Mouse (Mus musculus): ENCODE data around the gene Nphp3.

The Nphp3 gene

DNA sequence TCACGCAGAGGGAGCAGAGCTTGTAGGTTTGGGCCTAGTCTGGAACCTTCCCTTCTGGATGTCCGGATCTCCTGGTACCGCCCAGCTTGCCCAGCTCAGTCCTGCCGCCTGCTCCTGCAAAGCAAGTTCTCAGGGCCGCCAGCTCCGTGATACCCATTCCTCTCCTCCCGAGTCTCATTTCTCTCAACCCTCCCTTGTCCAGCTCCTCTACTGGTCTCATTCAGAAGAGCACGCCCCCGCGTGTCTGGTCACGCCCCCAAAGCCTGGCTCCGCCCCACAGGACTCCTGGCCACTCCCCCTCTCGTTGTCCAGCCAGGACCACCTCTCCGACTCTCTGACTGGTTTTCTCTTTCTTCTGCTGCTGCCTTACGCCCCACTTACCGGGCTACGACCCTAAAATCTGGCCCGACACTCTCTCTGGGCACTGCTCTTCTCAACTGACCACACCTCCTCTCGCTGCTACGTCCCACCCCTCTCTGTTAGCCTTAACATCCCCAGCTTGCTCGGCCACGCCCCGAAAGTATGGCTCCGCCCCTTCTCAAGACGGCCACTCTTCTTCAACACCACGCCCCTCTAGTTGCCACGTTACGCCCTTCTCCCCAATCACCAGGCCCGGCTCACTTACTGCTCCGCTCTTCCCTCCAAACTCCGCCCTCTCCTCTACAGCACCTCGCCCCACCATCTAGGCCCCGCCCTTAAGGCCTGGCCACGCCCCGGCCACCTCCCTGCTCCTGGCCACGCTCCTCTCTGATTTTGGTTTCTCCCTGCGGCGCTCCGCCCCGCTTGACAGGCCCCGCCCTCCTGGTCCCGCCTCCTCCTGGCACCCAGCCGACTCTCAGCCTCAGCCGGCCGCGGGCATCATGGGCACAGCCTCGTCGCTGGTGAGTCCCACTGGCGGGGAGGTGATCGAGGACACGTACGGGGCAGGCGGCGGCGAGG is at the start of gene Nphp3:
Nphp3 (plus strand) TSS at position 624 of the 939 bp plus-strand sequence.
- DNase-seq = peak; percentile 100

DNA sequence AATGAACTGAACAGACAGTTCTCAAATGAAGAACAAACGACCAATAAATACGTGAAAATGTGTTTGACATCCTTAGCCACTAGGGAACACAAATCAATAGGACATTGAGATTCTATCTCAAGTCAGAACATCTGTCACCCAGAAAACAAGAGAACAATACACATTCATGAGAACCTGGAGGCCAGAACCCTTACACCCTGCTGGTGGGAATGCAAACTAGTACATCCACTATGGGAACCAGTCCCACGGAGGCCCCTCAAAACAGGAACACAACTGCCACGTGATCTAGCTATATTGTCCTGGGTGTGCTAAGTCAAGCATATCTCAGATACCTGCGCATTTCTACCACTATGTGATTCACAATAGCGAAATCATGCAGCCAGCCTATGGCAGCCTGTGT is 43.6 kb upstream of the Nphp3 start:
- DNase-seq = no peak

DNA sequence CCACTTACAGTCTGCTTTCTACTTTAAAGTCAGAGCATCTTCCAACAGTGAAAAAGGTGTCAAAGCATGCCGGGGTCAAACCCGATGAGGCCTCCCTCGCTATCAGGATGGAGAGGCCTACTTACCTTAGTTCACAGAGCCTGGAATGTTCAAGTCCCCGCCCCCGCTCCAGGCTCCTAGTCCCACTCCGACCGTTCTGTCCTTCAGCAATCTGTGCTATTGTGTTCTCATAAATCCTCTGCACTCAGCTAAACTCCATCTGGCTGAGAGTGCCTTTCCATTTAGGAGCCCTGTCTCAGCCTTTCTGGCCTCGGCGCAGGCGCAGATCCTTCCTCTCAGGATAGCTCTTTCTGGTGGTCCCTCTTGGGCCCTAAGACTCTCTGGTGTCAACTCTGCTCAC is 42.4 kb upstream of the Nphp3 start:
- no peak for DNase-seq

DNA sequence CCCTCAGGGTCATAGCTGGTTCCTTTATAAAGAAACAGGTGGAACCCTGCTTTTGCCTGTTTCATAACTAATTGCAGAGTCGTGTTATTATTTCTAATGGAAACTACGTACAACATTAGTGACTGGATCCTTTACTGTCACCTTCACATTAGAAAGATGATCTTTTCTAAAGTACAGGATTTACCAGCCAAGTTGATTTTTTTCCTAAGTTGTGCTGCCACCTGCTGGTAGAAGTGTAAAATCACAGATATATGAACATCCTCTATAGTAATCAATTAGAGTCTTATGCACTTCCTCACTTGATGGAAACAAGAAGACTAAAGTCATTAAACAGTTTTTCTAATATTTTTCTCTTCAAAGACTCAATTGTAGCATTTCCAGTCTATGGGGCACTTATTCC is 5.8 kb upstream of the Nphp3 start:
- peak; percentile 47 for DNase-seq

DNA sequence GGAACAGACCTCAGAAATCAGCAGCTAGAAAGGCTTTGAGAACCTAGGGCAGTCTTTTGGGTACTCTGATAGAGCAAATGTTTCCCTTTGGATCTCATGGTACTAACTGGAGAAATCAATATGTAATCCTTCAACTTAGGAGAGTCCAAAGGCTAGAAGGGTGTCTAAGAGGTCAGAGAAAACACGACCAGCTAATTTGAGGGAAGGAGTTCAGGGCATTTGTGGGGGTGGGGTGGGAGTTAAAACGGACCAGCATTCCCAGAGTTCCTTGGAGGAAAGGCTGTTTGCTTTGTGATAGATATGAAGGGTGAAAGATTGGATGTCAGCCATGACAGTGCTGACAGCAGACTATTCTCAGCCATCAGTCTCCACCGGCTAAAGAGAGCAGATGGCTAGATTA is 1.7 kb upstream of the Nphp3 start:
- DNase-seq = no peak

DNA sequence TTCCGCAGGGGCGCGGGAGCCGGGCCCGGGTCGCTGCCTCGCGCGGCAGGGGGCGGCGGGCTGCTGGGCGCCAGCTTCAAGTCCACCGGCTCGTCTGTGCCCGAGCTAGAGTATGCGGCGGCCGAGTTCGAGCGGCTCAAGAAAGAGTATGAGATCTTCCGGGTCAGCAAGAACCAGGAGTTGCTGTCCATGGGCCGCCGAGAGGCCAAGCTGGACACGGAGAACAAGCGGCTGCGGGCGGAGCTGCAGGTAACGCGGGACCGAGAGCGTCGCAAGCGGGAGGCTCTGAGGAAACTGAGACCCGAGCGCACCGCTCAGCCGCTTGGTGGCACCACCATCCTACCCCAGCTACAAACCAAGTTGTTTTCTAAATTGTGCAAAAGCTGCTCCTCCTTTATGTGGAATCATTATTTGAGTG is 578 bp downstream of the Nphp3 start:
- no peak for DNase-seq

DNA sequence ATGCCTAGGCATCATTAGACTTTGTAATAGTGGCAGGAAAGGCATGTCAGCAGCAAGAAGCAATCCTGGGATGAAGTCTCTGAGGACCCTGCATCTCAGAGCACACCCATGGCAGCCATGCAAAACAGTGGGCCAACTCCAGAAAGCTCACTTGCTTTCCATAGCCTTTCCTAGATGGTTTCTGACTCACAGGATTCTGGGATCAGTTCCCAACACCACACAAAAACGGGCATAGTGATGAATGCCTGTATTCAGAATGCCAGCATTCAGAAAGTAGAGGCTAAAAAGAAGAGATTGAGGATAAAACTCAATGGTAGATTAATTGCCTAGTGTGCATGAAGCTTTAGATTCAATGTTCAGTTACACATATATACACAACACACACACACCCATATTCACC is 12.2 kb downstream of the Nphp3 start:
- no peak for DNase-seq

DNA sequence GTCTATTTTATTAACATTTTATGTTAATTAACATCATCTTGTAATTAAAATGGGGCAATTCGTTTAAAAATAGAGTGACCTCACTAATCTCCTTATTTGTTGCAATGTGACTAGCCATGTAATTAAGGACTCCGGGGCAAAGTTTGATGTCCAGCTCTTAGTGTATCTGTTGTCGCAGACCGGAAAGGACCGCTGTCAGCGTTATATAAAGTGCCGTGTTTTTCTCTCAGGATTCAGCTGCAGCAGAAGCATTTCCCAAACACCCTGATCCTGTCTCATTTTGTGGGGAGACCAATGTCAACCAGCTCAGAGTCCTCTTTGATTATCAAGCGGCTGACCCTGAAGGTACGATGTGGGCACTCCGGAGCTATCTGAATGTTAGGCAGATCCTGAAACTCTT is 18.7 kb downstream of the Nphp3 start:
- DNase-seq = no peak

DNA sequence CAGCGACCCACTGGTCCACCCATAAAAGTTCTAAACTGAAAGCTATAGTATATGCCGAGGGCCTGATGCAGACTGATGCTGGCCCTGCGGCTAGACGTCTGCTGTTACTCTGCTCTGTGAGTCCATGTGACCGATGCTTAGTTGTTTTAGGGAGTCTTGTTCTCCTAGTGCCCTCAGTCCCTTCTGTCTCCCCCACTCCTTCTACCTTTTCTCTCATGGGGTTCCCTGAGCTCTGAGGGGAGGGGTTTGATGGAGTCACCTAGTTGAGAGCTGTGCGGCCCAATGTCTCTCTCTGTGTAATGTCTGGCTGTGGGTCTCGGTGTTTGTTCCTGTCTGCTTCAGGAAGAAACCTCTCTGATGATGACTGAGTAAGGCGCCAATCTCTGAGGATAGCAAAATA is 24.8 kb downstream of the Nphp3 start:
- no peak for DNase-seq

DNA sequence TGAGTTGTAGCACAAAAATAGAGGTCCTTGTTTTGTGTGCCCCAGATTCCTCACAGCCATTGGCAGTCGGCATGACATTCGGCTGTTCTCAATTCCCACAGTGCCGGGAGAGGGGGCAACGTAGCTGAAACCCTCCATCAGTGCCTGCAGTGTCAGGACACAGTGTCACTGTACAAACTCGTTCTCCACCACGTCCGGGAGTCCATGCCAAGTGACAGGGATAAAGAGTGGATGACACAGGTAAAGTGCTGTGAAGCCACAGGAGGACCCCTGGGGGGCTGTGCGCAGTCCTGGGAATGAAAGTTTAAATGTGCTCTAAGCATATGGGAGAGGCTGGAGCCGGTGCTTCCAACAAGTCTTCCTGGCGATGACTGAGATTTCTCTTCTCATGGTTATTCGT is 27.5 kb downstream of the Nphp3 start:
- DNase-seq = no peak

DNA sequence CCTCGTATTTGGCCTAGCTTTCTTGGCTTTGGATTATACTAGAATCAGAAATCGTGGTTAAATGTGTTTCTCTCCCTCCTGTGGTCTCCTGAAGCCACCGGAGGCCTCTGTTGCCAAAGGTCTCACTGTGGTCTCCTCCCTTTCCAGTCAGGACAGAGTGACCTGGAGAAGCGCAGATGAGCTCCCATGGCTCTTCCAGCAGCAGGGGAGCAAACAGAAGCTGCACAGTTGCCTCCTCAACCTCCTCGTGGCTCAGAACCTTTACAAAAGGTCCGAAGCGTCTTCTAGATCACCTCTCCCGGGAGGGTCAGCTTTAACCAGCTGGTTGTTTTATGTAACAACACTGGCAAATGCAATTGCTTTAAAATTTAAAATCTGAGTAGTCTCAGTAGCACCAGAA is 31.9 kb downstream of the Nphp3 start:
- DNase-seq = no peak

DNA sequence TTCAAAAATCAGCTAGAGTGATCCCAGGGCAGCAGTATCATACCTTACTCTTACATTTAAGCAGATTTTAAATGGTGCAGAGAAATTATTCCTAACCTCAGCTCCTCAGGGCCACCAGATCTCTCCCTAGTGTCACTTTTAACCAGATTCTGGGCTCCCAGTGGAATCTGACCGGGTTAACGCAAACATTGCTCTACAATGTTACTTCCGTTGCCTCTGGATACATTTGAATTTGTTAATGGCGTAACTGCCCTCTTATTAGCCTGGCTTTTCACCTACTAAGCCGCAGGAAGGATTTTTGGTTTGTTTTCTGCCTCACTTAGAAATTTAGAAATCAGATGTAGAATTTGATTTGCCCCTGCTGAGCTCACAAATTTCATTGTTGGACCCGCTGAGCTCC is 32.4 kb downstream of the Nphp3 start:
- no peak for DNase-seq

DNA sequence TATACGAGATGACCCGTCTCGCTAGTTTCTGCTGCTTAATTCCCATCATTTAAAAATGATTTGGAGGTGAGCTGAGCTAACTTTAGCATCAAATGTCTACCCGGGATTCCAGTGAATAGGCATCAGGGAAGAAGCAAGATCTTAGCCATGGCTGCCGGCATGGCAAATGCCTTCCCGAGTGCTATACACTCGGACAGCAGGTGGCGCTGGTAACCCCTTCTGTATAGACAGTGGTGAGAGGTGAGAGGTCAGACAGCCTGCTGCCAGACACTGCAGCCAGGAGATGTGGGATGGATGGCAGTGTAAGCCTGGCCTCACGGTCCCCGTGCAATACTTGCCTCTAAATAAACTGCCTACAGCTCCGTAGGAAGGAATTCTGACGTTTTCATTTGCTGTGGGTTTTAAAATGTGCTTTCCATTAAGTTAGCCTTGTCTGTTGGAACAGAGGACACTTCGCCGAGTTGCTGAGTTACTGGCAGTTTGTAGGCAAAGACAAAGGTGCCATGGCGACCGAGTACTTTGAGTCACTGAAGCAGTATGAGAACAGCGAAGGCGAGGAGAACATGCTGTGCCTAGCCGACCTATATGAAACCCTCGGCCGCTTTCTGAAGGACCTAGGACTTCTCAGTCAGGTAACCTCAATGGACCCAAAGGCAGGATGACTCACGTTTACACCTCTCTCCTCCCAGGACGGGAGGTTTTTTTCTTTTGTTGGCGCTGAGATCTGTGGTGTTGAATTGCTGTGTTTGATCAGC is 33.1 kb downstream of the Nphp3 start:
- peak; percentile 46 for DNase-seq

DNA sequence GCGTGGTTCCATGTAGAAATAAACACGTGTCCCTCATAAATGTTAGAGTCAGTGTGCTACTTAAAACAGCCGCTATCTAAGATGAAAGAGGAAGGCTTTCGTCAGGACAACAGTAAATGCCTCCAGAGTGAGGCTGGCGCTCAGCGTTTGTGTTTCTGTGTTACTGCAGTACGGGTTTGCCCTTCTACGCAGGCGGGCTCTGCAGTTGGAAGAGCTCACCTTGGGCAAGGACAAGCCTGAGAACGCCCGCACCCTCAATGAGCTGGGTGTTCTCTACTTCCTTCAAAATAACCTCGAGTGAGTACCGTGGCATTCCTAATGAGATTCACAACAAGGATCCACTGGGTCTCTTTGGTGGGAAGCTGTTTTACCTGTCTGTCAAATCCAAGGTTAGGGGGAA is 35.9 kb downstream of the Nphp3 start:
- DNase-seq = no peak

DNA sequence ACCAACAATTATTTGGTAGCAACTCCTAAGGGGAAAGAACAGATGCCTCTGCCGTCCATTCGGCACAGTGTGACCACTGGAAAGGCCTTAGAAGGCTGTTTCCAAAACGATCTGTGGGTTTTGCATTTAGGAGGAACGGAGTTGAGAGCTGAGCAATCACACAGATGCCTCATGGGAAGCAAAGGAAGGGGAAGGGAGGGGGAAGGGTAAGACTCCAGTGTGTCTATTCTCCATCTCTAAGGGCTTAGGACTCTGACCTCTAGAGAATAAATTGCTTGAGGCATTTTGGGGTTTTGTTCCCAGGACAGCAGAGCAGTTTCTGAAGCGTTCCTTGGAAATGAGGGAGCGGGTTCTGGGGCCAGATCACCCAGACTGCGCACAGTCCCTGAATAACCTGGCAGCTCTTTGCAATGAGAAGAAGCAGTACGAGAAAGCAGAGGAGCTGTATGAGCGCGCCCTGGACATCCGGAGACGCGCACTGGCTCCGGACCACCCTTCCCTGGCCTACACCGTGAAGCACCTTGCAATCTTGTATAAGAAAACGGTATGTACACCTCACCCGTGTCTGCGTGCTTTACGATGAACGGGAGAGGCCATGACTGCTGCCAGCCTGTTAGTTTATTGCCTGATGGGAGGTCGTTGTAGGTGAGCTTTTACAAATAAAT is 36.8 kb downstream of the Nphp3 start:
- no peak for DNase-seq

DNA sequence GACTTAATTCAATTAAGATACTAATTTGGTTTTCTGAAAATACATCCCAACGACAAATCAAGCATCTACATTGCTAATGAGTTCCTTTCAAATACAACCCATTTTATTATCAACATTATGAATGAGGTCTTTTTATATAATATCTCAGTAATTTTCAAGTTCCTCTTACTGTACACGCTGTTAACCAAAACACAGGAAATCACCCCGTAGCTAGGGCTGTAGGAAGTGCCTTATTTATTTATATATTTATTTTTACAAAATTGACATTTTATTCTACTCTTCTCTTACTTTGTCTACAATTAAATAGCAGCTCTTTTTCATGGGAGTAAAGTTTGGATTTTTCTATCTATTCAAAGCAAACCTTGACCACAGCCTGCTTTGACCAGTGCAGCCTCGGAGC is 37.4 kb downstream of the Nphp3 start:
- no peak for DNase-seq

DNA sequence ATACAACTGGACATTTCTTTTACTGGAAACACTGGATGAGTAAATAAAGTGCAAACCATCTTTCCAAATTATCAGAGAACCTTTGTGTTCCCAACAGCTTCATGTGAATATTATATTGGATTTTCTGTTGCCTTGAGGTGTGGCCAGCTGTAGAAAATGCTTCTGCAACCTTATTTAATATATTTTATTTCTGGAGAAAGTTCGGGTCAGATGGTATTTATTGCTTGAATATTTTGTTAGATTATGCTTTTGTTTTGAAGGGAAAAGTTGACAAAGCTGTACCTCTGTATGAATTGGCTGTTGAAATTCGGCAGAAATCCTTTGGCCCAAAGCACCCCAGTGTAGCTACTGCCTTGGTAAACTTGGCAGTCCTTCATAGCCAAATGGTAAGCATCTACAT is 38.0 kb downstream of the Nphp3 start, which contains the start of gene Gm28305:
Gm28305 (plus strand) TSS at position 301 of the 400 bp plus-strand sequence.
- DNase-seq = no peak

DNA sequence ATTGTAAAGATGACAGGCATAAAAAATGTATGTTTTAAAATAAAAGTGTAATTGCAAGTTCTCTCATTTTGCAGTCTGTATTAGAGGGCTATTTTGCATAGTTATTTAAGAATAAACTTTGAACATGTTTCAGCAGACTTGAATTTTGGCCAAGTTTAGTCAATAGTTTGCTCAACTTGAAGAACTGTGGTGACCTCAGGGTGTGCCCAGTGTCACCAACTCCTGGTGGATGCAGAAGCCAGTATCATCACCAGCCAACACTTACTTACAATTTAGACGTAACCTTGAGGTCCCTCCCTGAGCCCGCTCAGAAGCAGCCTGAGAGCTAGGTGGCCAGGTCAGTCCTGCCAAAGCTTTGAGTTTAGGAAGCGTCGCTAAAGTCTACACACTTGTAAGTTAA is 41.3 kb downstream of the Nphp3 start:
- DNase-seq = no peak

DNA sequence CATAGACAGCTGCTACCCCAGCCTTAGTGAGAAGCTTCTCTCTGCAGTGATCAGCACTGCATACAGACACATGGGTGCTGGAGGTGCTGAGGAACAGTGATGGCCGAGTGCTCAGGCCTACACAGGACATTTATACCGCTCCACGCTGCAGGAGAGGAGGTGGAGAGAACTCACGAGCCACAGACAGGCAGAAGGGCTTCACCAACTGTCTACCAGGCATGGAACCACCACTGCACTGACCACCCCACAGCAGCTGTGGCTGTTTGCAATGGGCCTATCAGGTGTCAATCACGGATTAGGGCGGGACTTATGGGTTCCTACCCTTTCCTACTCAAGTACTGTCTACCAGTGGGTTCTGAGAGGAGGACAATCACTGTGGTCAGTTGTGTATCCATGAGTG is 48.7 kb downstream of the Nphp3 start:
- no peak for DNase-seq

DNA sequence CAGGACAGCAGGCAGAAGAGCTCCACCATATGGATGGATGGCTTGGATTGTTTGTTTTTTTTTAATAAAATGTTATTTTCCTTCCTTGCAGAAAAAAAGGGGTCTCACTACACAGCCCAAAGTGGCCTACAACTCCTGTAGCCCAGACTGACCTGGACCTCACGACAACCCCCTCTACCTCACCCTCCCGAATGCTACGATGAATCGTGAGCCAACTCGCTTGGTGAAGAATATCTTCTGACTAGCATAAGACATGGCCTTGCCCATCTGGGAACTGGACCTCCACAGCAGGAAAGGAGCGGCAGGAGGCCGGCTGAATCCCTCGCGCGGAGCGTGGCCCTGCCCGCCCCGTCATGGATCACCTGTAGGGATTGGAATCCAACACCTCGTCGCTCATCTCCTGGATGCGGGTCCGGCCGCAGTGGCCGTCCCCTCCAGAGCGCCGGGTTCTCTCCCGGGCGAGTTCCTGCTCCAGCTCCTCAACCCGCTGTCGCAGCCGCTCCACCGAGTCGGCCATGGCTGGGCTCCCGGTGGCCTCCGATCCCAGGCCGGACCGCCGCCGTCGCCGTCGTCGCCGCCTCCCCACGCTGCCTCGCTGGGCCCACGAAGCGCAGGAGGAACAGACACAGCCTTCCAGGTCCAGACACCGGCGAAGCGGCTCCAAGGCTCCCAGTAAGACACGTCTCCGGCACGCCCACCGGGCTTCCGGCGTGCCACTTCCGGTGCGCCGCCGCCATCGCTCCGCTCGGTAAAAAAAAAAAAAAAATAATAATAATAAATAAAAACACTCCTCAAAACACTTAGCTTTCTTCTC is 60.3 kb downstream of the Nphp3 start, which contains the start of gene Uba5:
Uba5 (minus strand) TSS at position 705 of the 814 bp plus-strand sequence.
- peak; percentile 67 for DNase-seq

DNA sequence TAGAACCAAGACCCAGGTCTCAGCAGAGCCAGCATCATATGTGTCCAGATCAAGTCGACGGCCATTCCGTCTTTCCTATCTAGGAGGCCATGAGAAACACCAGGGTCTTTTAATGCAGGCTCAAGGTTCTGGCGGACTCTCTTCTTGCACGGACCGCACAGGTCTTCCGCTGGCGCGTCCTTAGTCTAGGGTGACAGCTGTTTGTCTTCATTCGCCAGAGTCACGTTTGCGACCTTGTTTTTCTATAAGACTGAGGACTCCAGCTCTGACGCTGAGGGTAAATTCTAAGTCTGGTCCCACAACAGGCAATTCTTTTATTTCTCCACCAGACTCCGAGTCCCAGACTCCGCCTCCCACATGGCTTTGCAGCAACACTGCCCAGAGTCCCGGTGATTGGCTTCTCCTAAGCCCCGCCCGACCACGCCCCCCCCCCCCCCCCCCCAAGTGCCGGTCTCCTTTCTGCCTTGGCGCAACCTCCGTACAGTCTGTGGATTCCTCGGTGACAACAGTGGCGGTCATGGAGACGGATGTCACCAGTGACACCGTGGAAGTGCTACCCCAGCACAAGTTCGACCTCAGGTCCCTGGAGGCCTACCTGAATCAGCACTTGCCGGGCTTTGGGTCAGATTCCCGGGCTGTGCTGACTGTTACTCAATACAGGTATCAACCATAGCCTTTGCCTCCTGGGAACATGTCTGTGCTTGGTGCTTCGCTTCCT is 61.1 kb downstream of the Nphp3 start, which contains the start of gene Acad11:
Acad11 (plus strand) TSS at position 134 of the 718 bp plus-strand sequence.
- peak; percentile 79 for DNase-seq

DNA sequence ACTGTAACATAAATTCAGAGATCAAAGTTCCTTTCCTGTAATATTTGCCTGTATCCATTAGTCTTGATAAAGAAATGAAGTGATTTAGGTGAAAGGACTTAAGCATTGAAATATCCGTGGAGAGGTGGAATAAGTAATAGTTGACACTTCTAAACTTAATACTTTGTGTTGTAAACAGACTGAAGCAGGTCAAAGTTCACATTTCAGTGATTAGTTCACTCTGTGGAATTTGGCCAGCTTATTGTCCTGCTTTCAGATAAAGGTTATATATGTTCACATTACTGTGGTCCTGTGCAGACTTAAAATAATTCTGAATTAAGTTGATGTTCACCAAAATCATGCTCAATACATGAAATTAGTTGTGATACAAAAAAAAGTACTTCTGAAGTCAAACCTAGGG is 62.2 kb downstream of the Nphp3 start:
- no peak for DNase-seq
